Mouse (Mus musculus) lung, postnatal 14 days (tissue): Measurements from ENCODE around the gene D1Pas1.

Experiments used
- DNase-seq: peaks from one replicate; pipeline ENCODE4 v3.0.0; 2021

The D1Pas1 gene

DNA sequence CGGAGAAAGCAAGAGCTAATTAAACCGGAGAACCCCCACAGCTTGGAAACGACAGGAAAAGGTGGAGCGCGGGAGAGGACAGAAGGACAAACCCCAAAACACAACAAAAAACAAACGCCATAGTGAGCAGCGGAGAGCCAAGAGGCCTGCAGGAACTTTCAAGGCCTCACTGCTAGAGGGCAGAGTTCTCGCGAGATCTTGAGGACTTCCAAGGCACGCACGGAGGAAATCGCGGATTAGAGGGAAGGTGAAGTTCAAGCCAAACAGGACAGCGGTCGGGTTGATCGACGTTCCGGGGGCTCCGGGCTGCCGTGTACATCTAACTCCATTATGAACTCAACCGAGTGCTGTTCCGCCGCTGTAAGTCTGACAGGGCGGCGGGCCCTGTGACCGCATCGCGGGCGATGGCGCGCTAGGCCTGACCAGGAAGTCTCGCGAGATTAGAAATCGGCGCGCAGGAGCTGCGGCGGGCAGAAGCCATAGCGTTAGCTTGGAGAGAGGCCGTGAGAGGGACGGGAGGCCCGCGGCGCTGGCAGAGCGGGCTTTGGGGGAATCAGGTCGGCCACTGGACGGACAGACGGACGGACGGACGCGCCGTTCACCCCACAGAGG lies at the start of gene D1Pas1:
Gene D1Pas1, plus strand, starts transcription at position 216 of the 612 bp plus-strand sequence.
- DNase-seq = no peak

DNA sequence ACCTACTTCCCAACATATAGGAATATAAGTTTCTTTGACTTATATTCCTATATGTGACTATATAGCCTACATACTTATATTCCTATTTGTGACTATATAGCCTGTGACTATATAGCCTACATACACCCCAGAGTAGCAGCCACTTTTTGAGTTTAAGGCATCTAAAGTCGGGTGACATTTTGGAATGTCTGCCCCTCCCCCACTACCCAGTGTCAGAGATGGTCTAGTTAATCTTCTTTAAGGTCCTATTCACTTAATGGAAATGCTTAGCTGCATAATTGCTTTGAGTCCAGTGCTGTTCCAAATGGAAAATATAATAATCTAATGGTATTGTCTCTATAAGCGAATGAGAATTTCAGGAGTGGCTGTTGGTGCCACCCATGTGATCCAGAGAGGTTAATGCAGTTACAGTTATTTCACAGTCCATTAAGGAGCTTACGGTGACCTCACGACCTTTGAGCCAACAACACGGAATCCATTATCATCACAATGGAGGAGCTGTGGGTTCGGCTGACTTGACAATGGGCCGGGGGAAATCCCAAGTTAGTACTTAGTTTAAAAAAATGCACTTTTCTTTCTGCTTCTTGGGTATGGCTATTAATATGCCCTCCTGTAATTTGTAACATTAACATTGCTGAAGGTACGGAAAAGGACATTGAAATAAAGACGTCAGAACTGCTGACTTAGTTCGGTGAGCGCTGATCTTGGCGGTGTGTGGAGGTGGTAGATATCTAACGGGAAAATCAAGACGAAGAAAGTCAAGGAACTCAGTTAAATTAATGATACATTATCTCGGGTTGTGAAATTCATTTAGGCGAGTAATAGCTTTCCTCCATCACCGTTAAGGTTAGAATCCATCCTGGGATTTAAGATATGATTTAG lies 44.5 kb upstream of the D1Pas1 start:
- no peak for DNase-seq

- no peak for DNase-seq
Measured at GRCm38 (mm10) chr1:186924027-186924426, 43.2 kb upstream of the D1Pas1 start.

DNA sequence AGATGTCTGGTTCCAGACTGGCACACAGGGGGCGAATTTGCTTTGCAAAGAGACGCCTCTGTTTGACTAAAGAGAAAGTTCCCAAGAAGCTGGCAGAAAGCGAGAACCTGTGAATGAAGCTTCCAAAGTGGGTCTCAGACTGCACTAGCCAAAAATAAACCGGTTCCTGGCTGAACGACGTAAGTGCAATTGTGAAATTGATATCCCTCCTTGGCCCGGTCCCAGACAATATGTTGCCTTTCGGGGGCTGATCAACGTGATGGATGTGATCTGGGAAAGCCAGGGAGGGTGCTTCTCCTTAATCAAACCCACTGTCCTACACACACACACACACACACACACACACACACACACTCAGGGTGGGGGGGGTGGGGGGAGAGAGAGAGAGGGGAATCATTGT lies 41.8 kb upstream of the D1Pas1 start:
- DNase-seq = no peak

- DNase-seq = no peak
Measured at GRCm38 (mm10) chr1:186926316-186926949, 40.8 kb upstream of the D1Pas1 start.

DNA sequence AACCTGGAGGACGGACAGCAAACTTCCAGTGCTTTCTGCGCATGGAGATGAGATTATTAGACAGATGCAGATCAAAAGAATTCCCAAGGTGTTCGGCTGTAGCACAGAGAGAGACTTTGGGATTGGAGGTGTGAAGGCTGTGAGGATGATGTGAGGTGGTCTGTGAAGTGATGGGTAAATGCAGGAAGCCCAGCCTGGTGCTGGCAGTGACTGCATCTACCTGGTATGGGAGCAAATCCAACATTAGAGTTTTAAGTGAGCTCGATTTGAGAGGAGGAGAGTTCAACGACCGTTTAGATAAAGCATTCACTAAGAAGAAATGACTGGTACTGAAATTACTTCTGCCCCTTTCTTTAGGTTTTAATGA lies 40.3 kb upstream of the D1Pas1 start:
- no peak for DNase-seq

DNA sequence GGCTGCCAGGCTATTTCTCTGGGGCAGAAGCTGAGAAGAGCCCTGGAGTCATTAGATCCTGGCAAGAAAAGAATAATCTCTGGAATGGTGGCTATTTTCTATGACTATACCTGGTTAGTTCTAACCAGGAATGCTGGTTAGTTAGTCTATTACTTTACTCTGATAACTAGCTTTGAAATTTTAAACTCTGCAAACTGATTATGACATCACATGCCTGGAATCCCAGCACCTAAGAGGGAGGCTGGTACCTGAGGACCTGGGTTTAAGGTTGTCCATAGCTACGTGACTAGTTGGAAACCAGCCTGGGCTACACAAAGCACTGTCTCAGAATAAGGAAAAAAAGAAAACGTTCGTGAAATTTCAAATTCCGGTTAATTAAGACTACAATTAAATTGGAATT lies 39.7 kb upstream of the D1Pas1 start:
- DNase-seq = no peak

DNA sequence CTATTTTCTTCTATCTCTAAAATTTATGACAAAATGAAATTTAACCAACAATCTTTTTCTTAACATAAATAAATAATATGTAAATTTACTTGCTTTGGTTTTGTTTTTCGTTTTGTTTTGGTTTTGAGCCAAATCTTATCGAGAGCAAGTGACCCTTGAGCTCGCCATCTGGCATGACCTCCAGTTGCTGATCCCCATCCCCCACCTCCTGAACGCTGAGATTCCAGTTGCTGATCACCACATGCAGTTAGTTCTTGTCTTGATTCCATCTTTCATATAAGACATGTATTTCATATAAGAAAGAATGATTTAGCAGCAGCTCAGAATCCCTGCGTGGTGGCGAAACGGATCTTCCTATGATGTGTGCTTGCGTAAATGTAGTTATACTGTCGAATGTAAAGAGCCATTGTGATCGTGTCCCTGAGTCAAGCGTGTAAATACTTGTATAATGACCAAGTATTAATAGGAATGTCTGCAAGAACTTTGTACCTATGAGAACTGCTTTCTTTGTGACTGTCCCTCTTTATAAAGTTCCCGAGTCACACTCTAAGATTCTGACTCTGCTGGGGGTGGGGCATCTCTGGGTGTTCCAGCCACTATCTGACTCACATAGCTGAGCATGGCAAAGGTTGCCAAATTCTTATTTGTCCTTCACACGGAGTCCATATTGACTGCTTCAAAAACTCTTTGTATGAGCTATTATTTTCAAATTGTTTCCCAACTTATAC lies 36.9 kb upstream of the D1Pas1 start:
- DNase-seq = no peak

GRCm38 (mm10) chr1:186930888-186931233 lies 36.4 kb upstream of the D1Pas1 start:
- no peak for DNase-seq

- no peak for DNase-seq
Measured at GRCm38 (mm10) chr1:186934205-186934604, 33.0 kb upstream of the D1Pas1 start.

GRCm38 (mm10) chr1:186952381-186952780 lies 14.8 kb upstream of the D1Pas1 start:
- no peak for DNase-seq

DNA sequence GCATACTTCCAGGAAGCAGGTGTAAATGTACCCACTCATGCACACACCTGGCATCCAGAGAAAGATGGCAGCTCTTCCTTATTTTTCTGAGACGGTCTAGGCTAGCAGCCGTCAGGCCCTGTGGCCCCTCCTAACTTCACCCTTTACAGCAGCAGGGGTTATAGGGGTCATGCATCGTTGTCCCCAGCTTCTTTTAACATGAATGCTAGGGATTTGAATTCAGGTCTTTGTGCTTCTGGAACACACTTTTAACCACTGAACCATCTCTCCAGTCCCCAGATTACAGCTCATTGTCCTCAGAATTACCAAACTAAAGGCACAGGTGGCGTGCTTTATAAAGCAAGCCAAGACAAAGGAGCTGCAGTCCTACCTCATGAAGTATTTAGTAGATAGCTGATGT lies 12.6 kb upstream of the D1Pas1 start:
- DNase-seq = no peak

DNA sequence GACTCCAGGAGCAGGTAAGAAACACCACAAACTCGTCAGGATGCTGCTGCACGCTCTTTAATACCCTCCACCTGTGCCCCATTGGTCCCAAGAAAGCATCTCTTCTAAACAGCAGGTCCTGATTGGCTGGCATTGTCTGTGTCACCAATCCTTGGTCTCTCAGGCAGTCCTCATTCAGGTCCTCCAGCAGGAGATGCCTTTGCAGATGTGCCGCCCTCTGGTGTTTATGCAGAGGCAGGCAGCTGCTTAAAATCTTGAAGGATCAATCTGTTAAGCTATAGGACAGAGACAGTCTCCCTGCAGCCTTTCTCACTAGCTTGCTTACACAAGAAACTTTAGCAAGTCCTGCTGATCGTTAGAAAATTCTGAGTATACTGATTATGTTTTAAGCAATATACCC lies 7.8 kb upstream of the D1Pas1 start:
- DNase-seq = peak; percentile 18

- DNase-seq = no peak
Measured at GRCm38 (mm10) chr1:186964143-186964875, 2.9 kb upstream of the D1Pas1 start.

DNA sequence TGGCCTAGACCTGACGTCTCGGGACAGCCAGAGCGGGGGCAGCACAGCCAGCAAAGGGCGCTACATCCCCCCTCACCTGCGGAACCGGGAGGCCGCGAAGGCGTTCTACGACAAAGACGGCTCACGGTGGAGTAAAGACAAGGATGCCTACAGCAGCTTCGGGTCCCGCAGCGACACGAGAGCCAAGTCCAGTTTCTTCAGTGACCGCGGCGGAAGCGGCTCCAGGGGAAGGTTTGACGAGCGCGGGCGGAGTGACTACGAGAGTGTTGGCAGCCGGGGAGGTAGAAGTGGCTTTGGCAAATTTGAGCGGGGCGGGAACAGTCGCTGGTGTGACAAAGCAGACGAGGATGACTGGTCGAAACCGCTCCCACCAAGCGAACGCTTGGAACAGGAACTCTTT lies 710 bp downstream of the D1Pas1 start:
- DNase-seq = no peak

GRCm38 (mm10) chr1:186976937-186977540 lies 9.8 kb downstream of the D1Pas1 start:
- no peak for DNase-seq

DNA sequence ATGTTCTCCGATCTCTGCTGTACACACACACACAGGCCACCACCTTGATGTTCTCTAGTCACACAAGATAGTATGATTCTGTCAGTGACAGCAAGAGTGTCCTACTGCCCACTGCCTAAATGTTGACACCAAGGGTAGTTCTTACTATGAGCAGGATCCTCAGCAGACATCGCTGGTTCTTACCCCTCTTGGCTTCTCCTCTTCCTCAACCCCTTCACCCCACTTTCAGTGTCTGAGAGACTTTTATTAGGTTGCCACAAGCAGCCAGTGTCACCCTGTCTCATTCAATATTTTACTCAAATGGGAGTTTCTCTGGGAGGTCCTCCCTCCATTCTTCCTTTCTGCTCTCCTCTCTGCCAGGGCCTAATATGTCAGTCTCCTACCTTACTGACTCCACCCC lies 10.6 kb downstream of the D1Pas1 start:
- no peak for DNase-seq

- DNase-seq = no peak
Measured at GRCm38 (mm10) chr1:186979465-186979864, 12.2 kb downstream of the D1Pas1 start.

- no peak for DNase-seq
Measured at GRCm38 (mm10) chr1:186980503-186980902, 13.3 kb downstream of the D1Pas1 start.

DNA sequence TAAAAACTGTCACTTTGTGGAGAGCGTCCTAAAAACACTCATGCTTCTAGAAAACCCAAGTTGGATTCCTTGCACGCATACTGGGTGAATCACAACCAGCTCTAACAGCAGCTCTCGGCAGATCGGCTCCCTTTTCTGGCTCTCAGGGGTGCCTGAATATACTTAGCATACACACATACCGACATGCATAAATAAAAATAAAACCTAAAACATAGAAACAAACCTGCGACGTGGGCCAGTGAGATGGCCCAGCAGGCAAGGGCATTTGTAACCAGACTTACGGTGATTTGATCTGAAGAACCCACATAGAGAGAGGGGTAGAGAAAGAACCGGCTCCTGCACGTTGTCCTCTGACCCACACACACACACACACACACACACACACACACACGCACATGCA lies 17.9 kb downstream of the D1Pas1 start:
- DNase-seq = no peak

DNA sequence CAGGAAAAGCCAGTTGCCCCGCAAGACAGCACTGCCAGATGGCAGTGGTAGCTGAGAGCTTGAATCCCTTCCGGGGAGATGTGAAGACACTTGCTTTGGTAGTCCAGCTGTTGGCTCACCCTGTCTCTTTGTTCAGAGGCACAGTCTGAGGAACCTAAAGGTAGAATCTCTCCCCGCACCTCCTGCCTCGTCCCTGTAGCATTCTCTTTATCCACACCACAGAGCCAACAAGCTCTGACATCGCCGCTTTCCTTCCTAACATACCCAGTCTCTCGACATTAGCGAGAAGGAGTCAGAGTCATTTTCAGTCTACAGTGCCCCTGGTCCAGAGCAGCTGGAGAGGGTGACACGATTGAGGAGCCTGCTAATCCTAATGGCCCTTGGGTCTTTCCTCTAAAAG lies 18.9 kb downstream of the D1Pas1 start:
- DNase-seq = no peak

DNA sequence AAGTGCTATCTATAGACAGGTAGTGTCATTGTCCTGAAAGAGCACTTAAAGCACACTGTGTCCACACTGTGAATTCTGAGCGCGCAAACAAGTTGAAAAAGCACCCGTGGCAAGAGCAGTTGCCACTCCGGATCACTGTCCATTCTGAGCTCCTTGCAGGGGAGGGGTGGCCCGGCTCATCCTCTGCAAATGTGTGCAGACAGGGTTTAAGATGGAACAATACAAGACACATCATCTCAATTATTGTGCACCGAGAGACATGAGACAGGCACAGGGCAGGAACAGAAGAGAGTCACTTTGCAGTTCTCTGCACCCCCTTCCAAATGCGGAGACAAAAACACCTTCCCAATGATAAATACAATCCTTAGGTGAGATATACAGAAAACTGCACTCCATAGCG lies 19.3 kb downstream of the D1Pas1 start:
- no peak for DNase-seq
